Mouse (Mus musculus) layer of hippocampus, postnatal 14 days (tissue): ENCODE measurements around the gene Crybg1. TPM values are rescaled to one million over a fixed set of nuclear protein-coding genes. Genes with fewer than 3 reads are reported as not detected.

ENCODE experiments used
- total RNA-seq, 2 experiments: library from RNA; stranded (reverse); gene quantifications; 2 replicates each; pipeline ENCODE4 v1.2.3; 2021

Gene Crybg1
- total RNA-seq, 2 experiments from 2014 or later, result 0.65 to 0.72 TPM

Other genes starting within 250 kb of the Crybg1 start
- 10 to 100 TPM; 13.5 to 14.6 TPM for gene Qrsl1, start 247.1 kb downstream of the Crybg1 start, total RNA-seq
- 10 to 100 TPM; 11.9 to 15.1 TPM for gene Rtn4ip1, start 247.0 kb downstream of the Crybg1 start, total RNA-seq
- gene Atg5, start 119.5 kb upstream of the Crybg1 start, total RNA-seq, result 10 to 100 TPM; 22.0 to 22.7 TPM